Mouse (Mus musculus) neutrophil, adult 65 days (primary cell): Measurements from ENCODE around the gene Atp6v0b. TPM values are rescaled to one million over a fixed set of nuclear protein-coding genes. Genes with fewer than 3 reads are reported as not detected.

Experiments
- total RNA-seq: library from RNA; stranded (reverse); gene quantifications from 2 replicates; pipeline ENCODE4 v1.2.4, GENCODE M21; 2023

Atp6v0b gene
- total RNA-seq = 385 and 476 TPM in 2 replicates

GRCm38 (mm10) chr4:117887133-117887532 lies at the start of gene Atp6v0b:
Gene Atp6v0b (minus strand): TSS chr4:117887333.

GRCm38 (mm10) chr4:117929391-117929881 lies 42.3 kb upstream of the Atp6v0b start, which contains the start of gene Artn:
Gene Artn (minus strand): TSS chr4:117929763.

DNA sequence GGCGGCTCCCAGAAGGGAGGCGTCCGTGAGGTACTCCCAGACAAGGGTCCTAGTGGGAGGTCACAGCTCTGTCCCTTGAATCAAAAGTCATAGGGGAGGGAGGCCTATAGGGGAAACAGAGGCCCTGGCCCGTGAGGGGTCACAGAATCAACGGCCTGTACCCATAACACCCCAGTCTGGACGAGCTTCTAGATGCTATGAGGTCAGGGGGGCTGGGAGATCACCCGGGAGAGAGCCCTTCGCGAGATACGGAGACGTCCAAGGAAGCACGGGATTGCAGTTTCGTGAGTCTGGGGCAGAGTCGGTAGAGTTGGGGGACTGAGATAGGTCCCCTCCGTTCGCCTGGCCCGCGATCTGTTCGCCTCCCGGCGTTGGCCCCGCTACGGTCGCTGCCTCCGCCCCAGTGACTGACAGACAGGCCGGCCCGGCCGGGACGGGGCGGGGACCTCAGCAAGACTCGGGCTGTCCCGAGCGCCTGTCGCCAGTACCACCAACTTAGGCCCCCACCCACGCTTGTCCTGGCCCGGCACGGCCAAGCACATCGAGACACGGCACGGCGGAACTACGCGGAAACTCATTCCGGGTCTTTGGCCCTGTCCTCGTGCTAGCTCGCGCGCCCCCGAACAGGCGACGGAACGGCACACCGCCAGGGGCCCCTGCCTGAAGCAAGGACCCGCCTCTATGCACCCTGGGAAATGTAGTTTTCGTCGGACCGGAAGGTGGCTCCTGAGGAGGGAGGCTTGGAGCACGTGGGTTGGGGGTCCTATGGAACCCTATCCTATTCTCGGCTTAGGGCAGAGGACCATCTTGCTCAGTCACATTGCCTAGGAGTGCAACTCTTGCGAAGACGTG lies 27.7 kb upstream of the Atp6v0b start, which contains the start of gene Ipo13:
Gene Ipo13, minus strand, starts transcription at position 409 of the 852 bp plus-strand sequence.

GRCm38 (mm10) chr4:117891738-117892161 lies 4.6 kb upstream of the Atp6v0b start, which contains the start of gene Dph2:
Gene Dph2 (minus strand): TSS chr4:117892032.

GRCm38 (mm10) chr4:117882701-117883691 lies 4.1 kb downstream of the Atp6v0b start, which contains the start of gene B4galt2:
Gene B4galt2 (minus strand): TSS chr4:117883487.

GRCm38 (mm10) chr4:117872471-117872886 lies 14.7 kb downstream of the Atp6v0b start, which contains the start of gene Ccdc24:
Gene Ccdc24 (minus strand): TSS chr4:117872557.

GRCm38 (mm10) chr4:117834457-117834844 lies 52.7 kb downstream of the Atp6v0b start, which contains the start of gene Slc6a9:
Gene Slc6a9 (plus strand): TSS chr4:117834506.

Other genes with a start within 250 kb of the Atp6v0b start
- gene Dmap1, start 205.1 kb downstream of the Atp6v0b start, total RNA-seq = 14.9 and 15.7 TPM in 2 replicates
- gene Gm12845, start 162.9 kb downstream of the Atp6v0b start, total RNA-seq = not detected in 2 replicates
- not detected in 2 replicates for gene Klf17, start 121.7 kb downstream of the Atp6v0b start, total RNA-seq
- gene Slc6a9, start 52.8 kb downstream of the Atp6v0b start, total RNA-seq = 1.1 and 1.2 TPM in 2 replicates
- gene Ccdc24, start 14.8 kb downstream of the Atp6v0b start, total RNA-seq = not detected in 2 replicates
- 0.18 and 0.38 TPM in 2 replicates for gene B4galt2, start 3.8 kb downstream of the Atp6v0b start, total RNA-seq
- 1.4 and 2.5 TPM in 2 replicates for gene Dph2, start 4.7 kb upstream of the Atp6v0b start, total RNA-seq
- gene Ipo13, start 27.7 kb upstream of the Atp6v0b start, total RNA-seq = 21.3 and 32.9 TPM in 2 replicates
- gene Artn, start 42.4 kb upstream of the Atp6v0b start, total RNA-seq = not detected in 2 replicates
- 6.4 and 6.8 TPM in 2 replicates for gene St3gal3, start 247.6 kb upstream of the Atp6v0b start, total RNA-seq